Mouse (Mus musculus) small intestine, adult 2 months (tissue): ENCODE results near the gene Prkd1. TPM values are rescaled to one million over a fixed set of nuclear protein-coding genes. Genes with fewer than 3 reads are reported as not detected.

Experiments used
- H3K27ac ChIP-seq: fragments of 200-500 bp; 2 replicates; pipeline ENCODE4 v1.5.1; 2012; ENCODE audit warnings: low read depth, low read length, control low read depth, inconsistent platforms; ENCODE audit not compliant: insufficient read depth
- H3K27me3 ChIP-seq: fragments of 200-500 bp; 2 replicates; pipeline ENCODE4 v1.6.1; 2012; ENCODE audit warnings: mild to moderate bottlenecking, moderate library complexity, low read length, inconsistent platforms; ENCODE audit not compliant: control insufficient read depth, insufficient read depth
- H3K36me3 ChIP-seq: fragments of 200-500 bp; 2 replicates; pipeline ENCODE4 v1.6.1; 2012; ENCODE audit warnings: mild to moderate bottlenecking, low read length, control low read depth, inconsistent platforms; ENCODE audit not compliant: control insufficient read depth, insufficient read depth
- H3K4me1 ChIP-seq: fragments of 200-500 bp; 2 replicates; pipeline ENCODE4 v1.6.1; 2012; ENCODE audit warnings: low read length, inconsistent platforms, mixed read lengths; ENCODE audit not compliant: control insufficient read depth, insufficient read depth, insufficient read length
- H3K4me3 ChIP-seq: fragments of 200-500 bp; 2 replicates; pipeline ENCODE4 v1.5.1; 2012; ENCODE audit warnings: low read depth, mild to moderate bottlenecking, control low read depth, inconsistent platforms, low read length, moderate library complexity
- CTCF ChIP-seq: fragments of 200-500 bp; IDR thresholded peaks from 2 replicates; pipeline ENCODE4 v1.5.1; 2012; ENCODE audit warnings: low read depth, mild to moderate bottlenecking, control low read depth, inconsistent platforms, low read length, moderate library complexity, mixed read lengths; ENCODE audit not compliant: insufficient replicate concordance, insufficient read length; ENCODE audit errors: extremely low read depth
- POLR2A ChIP-seq: fragments of 200-500 bp; IDR thresholded peaks from 2 replicates; pipeline ENCODE4 v1.6.1; 2012; ENCODE audit warnings: low read depth, mild to moderate bottlenecking, control low read depth, inconsistent platforms, low read length, moderate library complexity
- WGBS: fragments of 180-500 bp; shearing (Covaris S2); methylation state at CpG from one replicate; pipeline ENCODE4 v1.1.7; 2018; 5-methylcytosine and 5-hydroxymethylcytosine counted together
- polyA plus RNA-seq: library from polyadenylated mRNA; depleted of rRNA; stranded (reverse); fragments of >200 nt; gene quantifications from 2 replicates; pipeline ENCODE4 v1.2.3, GENCODE M21; 2012

The Prkd1 gene
- polyA plus RNA-seq, 1 experiment, result 0.93 TPM

DNA sequence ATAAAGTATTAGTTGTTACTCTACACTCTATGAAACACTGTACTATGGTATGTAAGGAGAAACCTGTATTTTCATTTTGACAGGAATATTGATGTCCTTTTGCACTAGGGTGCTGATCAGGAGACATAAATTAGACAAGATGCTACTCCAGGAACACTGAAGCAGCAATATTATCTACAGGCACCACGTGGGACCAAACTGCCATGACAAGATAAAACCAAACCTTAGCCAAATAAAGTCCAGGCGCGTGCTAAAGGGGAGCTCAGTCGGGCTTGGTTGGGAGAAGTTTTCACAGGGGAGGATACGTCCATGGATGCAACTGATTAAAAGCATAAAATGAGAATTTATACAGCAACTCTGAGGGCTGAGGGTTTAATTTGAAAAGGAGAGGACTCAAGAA is 53.1 kb downstream of the Prkd1 start:
- H3K27me3 ChIP-seq, result no peaks in the 10 kb centered on the region
- H3K4me3 ChIP-seq, result no peak overlapping the region
- H3K36me3 ChIP-seq, result no peaks in the 10 kb centered on the region
- no peaks in the 10 kb centered on the region for H3K4me1 ChIP-seq
- 73% methylated on average over 5 of the region's 5 CpGs for WGBS
- no peak overlapping the region for H3K27ac ChIP-seq
- TF ChIP-seq POLR2A, result no peak
- no peak for TF ChIP-seq CTCF

GRCm38 (mm10) chr12:50594506-50594905 is 54.4 kb downstream of the Prkd1 start:
- Histone ChIP-seq H3K4me3 (no peak overlapping the region), H3K4me1 (no peaks in the 10 kb centered on the region), H3K36me3 (no peaks in the 10 kb centered on the region), H3K27ac (no peak overlapping the region), H3K27me3 (no peaks in the 10 kb centered on the region)
- no peak for TF ChIP-seq CTCF
- no peak for TF ChIP-seq POLR2A
- WGBS, result 81% methylated on average over 6 of the region's 6 CpGs

GRCm38 (mm10) chr12:50593481-50593880 is 55.4 kb downstream of the Prkd1 start:
- Histone ChIP-seq H3K36me3 (no peaks in the 10 kb centered on the region), H3K27me3 (no peaks in the 10 kb centered on the region), H3K27ac (no peak overlapping the region), H3K4me3 (no peak overlapping the region), H3K4me1 (no peaks in the 10 kb centered on the region)
- WGBS, result 69% methylated on average over 2 of the region's 2 CpGs
- TF ChIP-seq CTCF (no peak), POLR2A (no peak)

DNA sequence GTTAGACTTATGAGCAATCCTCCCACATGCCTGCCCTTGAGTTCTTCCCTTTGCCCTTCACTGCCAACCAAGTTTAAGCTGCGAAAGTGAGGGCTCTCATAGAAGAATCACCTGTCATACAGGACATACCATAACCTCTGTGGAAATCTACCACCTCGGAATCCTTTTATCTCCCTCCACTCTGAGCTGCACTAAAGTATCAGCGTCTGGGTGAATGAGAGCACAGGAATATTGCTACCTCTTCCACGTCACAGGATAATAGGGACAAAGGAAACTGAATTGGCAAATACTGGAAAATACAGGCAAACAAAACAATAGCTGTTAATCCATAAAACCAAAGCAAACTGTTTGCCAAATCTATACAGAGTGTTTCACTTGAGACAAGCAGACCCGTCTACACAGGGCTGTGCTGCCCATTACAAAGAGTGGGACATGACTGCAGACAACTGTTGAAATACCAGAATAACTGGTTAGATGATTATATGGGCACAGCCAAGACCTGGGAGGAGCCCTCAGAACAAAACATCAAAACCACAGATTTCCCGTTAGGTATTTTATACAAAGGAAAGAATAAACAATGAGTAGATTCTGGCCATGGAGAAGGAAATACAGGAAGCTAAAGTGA is 60.6 kb downstream of the Prkd1 start:
- H3K27me3 ChIP-seq, result no peaks in the 10 kb centered on the region

GRCm38 (mm10) chr12:50565198-50565597 is 83.7 kb downstream of the Prkd1 start:
- WGBS, result 70% methylated on average over 1 of the region's 1 CpGs
- H3K36me3 ChIP-seq, result no peaks in the 10 kb centered on the region
- H3K27ac ChIP-seq, result no peak overlapping the region
- TF ChIP-seq POLR2A (no peak), CTCF (no peak)
- H3K4me1 ChIP-seq, result no peaks in the 10 kb centered on the region
- no peaks in the 10 kb centered on the region for H3K27me3 ChIP-seq
- H3K4me3 ChIP-seq, result no peak overlapping the region

More for the DNA sequence above, 60.6 kb downstream of the Prkd1 start:
- H3K27ac ChIP-seq, result no peak overlapping the region
- no peak overlapping the region for H3K4me3 ChIP-seq
- no peak for TF ChIP-seq POLR2A
- no peak for TF ChIP-seq CTCF
- no peaks in the 10 kb centered on the region for H3K36me3 ChIP-seq
- no peaks in the 10 kb centered on the region for H3K4me1 ChIP-seq
- WGBS, result 54% methylated on average over 6 of the region's 6 CpGs

- Histone ChIP-seq H3K27me3 (no peaks in the 10 kb centered on the region), H3K4me1 (no peaks in the 10 kb centered on the region), H3K36me3 (no peaks in the 10 kb centered on the region), H3K27ac (no peak overlapping the region), H3K4me3 (no peak overlapping the region)
- 36% methylated on average over 1 of the region's 1 CpGs for WGBS
- TF ChIP-seq CTCF (no peak), POLR2A (no peak)
These were observed 88.4 kb downstream of the Prkd1 start for GRCm38 (mm10) chr12:50560536-50560935.

DNA sequence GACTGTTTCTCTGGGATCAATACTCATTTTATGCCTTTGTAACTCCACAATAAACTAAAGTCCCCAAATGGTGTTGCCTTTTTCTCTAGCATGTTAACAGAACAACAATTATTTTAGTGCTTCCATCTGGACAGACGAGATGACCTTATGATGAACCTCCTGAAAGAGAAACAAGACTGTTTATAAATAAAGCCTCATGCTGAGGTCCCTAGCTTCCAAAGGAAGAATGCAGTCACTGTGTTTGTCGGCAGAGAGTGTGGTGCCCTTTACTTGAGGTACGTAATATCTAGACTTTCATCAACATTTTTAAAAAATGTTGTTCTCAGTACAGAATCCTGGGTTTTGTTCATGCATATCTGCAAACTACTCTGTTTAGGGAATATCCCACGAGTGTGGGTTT is 90.7 kb downstream of the Prkd1 start:
- Histone ChIP-seq H3K27me3 (no peaks in the 10 kb centered on the region), H3K4me1 (no peaks in the 10 kb centered on the region), H3K36me3 (no peaks in the 10 kb centered on the region), H3K4me3 (no peak overlapping the region), H3K27ac (no peak overlapping the region)
- 63% methylated on average over 4 of the region's 4 CpGs for WGBS
- TF ChIP-seq CTCF (no peak), POLR2A (no peak)
